Mouse (Mus musculus): Measurements from ENCODE around the gene Cenpj.

DNA sequence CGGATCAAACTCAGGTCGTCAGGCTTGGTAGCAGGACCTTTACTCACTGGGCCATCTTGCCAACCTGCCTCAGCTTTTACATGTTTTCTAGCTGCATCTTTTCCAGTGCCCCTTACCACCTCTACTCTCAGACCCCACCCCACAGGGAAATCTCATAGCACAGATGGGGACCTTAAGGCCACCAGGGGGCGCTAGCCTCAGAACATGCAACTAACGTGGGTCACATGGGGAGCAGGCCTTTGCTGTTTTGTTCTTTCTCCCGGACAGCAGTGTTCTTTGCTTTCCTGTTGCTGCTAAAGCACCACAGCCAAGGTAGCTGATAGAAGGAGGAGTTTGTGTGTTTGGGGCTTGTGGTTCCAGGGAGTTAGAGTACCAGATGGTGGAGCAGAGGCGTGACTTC, 23.5 kb upstream of the Cenpj start:
- peak; percentile 89; the same call in 1 of the 2 replicates for TF ChIP-seq CTCF (IDR thresholded peaks at IDR 0.05; ENCODE audit: extremely low read depth, insufficient read length, insufficient replicate concordance, low read depth, low read length)
- TF ChIP-seq POLR2A (IDR thresholded peaks at IDR 0.05; ENCODE audit: low read depth, low read length) = no peak; the same call in 1 of the 2 replicates

All from small intestine, adult 2 months (tissue).